Mouse (Mus musculus) right cerebral cortex, postnatal 14 days (tissue): ENCODE measurements around the gene Fam170b.

Source experiments
- DNase-seq: peaks from one replicate; pipeline ENCODE4 v3.0.0; 2022

Gene Fam170b

GRCm38 (mm10) chr14:32835181-32835580 lies 1.4 kb downstream of the Fam170b start:
- DNase-seq, result no peak

DNA sequence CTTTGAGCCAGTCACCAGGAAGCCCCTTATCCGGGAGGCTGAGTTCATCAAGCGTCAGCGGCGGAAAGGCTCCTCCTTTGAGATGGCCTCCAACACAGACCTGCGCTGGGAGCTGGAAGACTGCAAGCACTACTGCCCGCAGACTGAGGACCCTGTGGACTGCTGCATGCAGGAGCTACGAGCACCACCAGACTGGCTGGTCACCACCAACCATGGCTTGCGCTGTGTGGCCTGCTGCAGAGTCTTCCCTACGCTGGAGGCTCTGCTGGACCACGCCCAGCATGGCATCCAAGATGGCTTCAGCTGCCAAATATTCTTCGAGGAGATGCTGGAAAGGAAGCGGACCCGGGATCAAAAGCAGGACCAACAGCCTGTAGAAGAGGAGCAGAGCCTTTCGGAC lies 1.8 kb downstream of the Fam170b start:
- DNase-seq, result no peak

GRCm38 (mm10) chr14:32836191-32836590 lies 2.4 kb downstream of the Fam170b start:
- no peak for DNase-seq

DNA sequence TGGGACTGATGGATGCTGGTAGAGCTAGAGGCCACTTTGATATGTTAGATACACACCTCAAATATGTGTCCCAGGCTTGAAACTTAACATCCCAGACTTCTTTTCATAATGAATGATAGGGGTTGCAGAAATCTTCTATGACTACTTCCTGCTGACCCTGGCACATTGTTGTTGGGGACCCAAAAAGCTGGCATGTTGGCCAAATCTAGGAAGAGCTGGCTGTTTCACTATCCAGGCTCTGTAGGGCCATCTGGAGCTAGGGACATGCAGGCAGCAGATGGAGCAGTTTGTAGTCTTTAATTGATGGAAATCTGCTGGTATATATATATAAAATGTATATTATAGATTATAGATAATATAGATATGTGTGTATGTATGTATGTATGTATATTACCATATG lies 8.3 kb downstream of the Fam170b start:
- DNase-seq, result no peak

DNA sequence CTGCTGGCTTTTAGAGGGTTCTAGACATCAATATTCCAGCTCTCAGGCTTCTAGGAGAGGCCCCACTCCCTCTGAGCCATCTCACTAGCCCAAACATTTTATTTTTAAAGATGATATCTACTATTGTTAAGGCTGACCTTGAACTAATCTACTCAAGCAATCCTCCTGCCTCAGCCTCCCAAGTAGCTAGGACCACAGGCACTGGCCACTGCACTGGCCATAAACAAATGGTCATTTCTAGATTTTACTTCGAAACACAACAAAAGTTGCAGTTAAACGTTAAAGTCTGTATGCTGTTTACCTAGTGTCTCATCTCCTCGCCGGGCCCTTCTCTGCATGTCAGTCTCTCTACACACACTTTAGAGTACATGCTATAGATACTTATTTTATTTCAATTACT lies 20.3 kb downstream of the Fam170b start:
- no peak for DNase-seq

- no peak for DNase-seq
Measured at GRCm38 (mm10) chr14:32856246-32856645, 22.5 kb downstream of the Fam170b start.

DNA sequence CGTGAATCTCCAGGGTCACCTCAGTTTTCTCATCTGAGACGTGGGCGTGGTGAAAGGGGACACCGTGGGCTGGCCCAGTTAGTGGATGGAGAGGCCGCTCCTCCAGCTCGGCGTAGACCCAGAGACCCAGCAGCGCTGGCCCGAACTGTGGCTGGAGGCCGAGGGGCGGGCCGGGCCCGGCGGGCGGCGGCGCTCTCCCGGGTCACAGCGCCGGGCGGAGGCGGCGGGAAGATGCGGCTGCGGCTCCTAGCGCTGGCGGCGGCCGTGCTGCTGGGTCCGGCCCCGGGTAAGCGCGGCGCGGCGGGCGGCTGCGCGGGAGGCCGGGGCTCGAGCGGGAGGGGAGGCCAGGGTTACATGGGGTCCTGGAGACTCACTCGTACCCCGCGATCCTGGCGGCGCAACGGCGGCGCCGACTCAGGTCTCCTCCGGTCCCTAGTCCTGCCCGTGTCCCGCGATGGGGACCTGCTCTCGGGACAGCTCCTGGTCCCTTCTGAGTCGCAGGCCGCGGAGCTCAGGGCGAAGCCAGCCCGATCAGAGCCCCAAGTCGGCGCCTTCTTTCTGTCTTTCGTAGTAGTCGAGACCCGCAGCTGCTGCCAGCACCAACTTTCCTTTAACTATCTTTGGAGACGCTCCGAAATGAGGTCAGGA lies 23.0 kb downstream of the Fam170b start, which contains the start of gene Vstm4:
Gene Vstm4 (plus strand): TSS at position 76 of the 648 bp plus-strand sequence.
- peak; percentile 31 for DNase-seq

- DNase-seq, result no peak
Measured at GRCm38 (mm10) chr14:32858361-32858760, 24.6 kb downstream of the Fam170b start.

GRCm38 (mm10) chr14:32858941-32859510 lies 25.3 kb downstream of the Fam170b start:
- no peak for DNase-seq

GRCm38 (mm10) chr14:32859831-32860569 lies 26.2 kb downstream of the Fam170b start:
- no peak for DNase-seq

GRCm38 (mm10) chr14:32861149-32861581 lies 27.4 kb downstream of the Fam170b start:
- DNase-seq, result no peak

- no peak for DNase-seq
Measured at GRCm38 (mm10) chr14:32861656-32862055, 27.9 kb downstream of the Fam170b start.

DNA sequence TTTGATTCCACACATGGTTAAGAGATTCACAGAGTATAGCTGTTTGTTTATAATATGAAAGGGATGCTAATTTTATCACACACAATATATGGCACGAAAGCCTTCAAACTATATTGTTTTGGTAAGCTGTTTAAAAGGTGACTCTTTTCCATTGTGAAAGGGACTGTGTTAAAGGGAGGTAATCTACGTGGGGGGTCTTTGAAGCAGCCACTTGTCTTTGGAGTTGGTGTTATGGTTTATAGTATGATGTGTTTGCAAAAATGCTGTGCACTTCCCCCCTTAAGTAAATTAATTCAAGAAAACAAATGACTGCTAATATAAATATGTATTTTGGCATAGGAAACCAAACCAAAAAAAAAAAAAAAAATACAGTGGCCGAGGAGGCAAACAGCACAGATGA lies 31.6 kb downstream of the Fam170b start:
- no peak for DNase-seq

GRCm38 (mm10) chr14:32871963-32872362 lies 38.2 kb downstream of the Fam170b start:
- DNase-seq, result no peak

DNA sequence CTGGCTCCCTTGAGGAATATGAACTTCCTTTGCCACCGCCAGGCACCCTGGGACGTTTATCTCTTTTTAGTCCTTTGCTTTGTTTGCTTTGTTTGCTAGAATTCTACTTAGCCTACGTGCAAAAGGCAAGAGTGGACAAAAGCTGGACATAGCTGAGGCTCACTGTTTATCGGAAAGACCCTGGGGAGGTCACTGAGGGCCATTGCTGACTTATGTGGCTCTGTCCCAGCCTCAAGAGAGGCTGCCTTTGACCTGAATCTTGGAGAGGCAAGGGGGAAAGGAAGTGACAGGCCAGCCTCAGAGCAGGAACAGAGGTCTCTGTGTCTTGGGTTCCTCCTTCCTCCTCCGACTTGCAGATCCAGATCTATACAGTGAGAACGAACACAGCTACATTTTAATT lies 43.8 kb downstream of the Fam170b start:
- no peak for DNase-seq

DNA sequence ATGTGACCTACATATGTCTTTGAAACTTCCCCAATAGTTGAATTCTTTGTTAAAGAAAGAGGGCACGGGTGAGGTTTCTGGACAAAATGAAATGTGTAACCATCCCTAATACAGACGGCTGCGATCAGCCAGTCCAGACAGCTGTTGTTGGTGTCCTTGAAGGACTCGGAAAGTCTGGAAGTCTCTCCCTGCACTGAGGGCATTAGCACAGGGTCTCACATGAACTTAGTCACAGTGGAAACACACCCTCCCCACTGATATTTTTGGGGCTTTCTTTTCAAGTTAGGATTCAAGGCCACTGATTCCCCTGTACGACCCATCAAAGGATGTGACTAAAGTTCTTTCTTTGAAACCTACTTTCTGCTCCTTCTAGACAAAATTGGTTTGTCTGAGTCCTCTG lies 46.6 kb downstream of the Fam170b start:
- DNase-seq, result no peak

DNA sequence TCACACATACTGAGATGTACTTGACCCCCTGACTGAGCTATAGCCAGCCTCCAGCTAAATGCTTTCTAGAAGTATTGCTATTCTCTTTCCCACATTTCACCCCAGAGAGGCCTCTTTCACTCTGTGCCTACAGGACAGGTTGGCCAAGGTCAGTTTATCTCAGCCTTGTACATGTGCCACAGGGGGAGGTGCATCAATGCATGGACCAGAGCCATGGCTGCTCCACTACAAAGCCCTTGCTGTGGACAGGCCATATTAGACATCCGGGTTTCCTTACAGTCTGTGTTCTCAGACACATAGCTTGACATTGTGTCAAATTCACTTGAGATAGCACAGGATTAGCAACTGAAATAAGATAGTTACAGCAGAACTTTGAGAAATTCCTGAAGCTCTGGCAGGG lies 47.9 kb downstream of the Fam170b start:
- DNase-seq, result no peak
